Mouse (Mus musculus) CH12.LX (cell line): ENCODE results near the gene Olfr52. TPM values are rescaled to one million over a fixed set of nuclear protein-coding genes. Genes with fewer than 3 reads are reported as not detected.

Source experiments
- DNase-seq: peaks from one replicate; pipeline ENCODE4 v3.0.0-alpha.2; 2013; ENCODE audit errors: extremely low read depth
- H3K27ac ChIP-seq: 2 replicates; pipeline ENCODE4 v1.5.1; 2012; ENCODE audit warnings: low read depth, mild to moderate bottlenecking, control low read depth, moderate library complexity; ENCODE audit not compliant: insufficient read depth
- H3K27me3 ChIP-seq: replicated peaks from 2 replicates; pipeline ENCODE3; 2012; ENCODE audit warnings: inconsistent platforms
- H3K36me3 ChIP-seq, 2 experiments: replicated peaks in 1 of 2; 2 replicates each; pipeline versions ENCODE3 to v1.6.1; 2012; ENCODE audit warnings: inconsistent platforms in 1 of 2, low read length in 1 of 2, mild to moderate bottlenecking in 1 of 2, mixed read lengths in 1 of 2, moderate library complexity in 1 of 2; ENCODE audit not compliant: control insufficient read depth in 1 of 2, insufficient read depth in 1 of 2
- H3K4me1 ChIP-seq, 2 experiments: 2 replicates each; pipeline ENCODE4 v1.6.1; 2012; ENCODE audit warnings: inconsistent platforms in 1 of 2, moderate library complexity in 1 of 2; ENCODE audit not compliant: insufficient read depth in 2 of 2, control insufficient read depth in 1 of 2
- H3K4me2 ChIP-seq: 2 replicates; pipeline ENCODE4 v1.6.1; 2012; ENCODE audit warnings: low read depth, mild to moderate bottlenecking, control low read depth; ENCODE audit not compliant: poor library complexity, insufficient read depth, severe bottlenecking
- H3K4me3 ChIP-seq, 3 experiments: fragments of 150-350 bp in 1 of 3; sonication (generic) in 1 of 3; replicated peaks in 1 of 3; 2 replicates each; pipeline versions ENCODE3 to v1.5.1; 2011 to 2012; ENCODE audit warnings: low read depth in 2 of 3, low read length in 2 of 3, mild to moderate bottlenecking in 2 of 3, moderate library complexity in 2 of 3, control low read depth in 1 of 3, improper control_type of control experiment in 1 of 3, inconsistent platforms in 1 of 3, mixed read lengths in 1 of 3; ENCODE audit not compliant: poor library complexity in 1 of 3
- H3K79me2 ChIP-seq: replicated peaks from 2 replicates; pipeline ENCODE4 v1.6.1; 2012; ENCODE audit warnings: mild to moderate bottlenecking, moderate library complexity; ENCODE audit not compliant: control insufficient read depth, poor library complexity, insufficient read depth, severe bottlenecking; ENCODE audit errors: extremely low read depth
- H3K9ac ChIP-seq: 2 replicates; pipeline ENCODE4 v1.6.1; 2012; ENCODE audit warnings: low read depth, mild to moderate bottlenecking, control low read depth, moderate library complexity; ENCODE audit not compliant: insufficient read depth
- H3K9me3 ChIP-seq: replicated peaks from 2 replicates; pipeline ENCODE3; 2012; ENCODE audit warnings: low read length, inconsistent platforms, mixed read lengths
- CHD1 ChIP-seq: IDR thresholded peaks from 2 replicates; pipeline ENCODE4 v1.6.1; 2012; ENCODE audit warnings: low read depth, low read length, improper control_type of control experiment, inconsistent platforms
- CTCF ChIP-seq, 2 experiments: IDR thresholded peaks in 1 of 2; conservative IDR thresholded peaks in 1 of 2; 2 replicates each; pipeline ENCODE4 v1.5.1; 2011 to 2012; ENCODE audit warnings: low read depth in 2 of 2, low read length in 2 of 2, improper control_type of control experiment in 1 of 2, inconsistent platforms in 1 of 2, mild to moderate bottlenecking in 1 of 2, moderate library complexity in 1 of 2
- E2F4 ChIP-seq: IDR thresholded peaks from 2 replicates; pipeline ENCODE4 v1.6.1; 2011; ENCODE audit warnings: low read depth, low read length, improper control_type of control experiment; ENCODE audit not compliant: insufficient replicate concordance
- EP300 ChIP-seq: IDR thresholded peaks from 2 replicates; pipeline ENCODE4 v1.6.1; 2011; ENCODE audit warnings: low read length, improper control_type of control experiment
- ETS1 ChIP-seq: conservative IDR thresholded peaks from 2 replicates; pipeline ENCODE4 v1.6.1; 2012; ENCODE audit warnings: low read depth, mild to moderate bottlenecking, inconsistent platforms, low read length, improper control_type of control experiment, moderate library complexity
- GABPA ChIP-seq: IDR thresholded peaks from 2 replicates; pipeline ENCODE4 v1.6.1; 2012; ENCODE audit warnings: low read depth, low read length, improper control_type of control experiment, inconsistent platforms; ENCODE audit not compliant: insufficient replicate concordance
- JUN ChIP-seq: IDR thresholded peaks from 2 replicates; pipeline ENCODE4 v1.6.1; 2011; ENCODE audit warnings: low read depth, mild to moderate bottlenecking, low read length, improper control_type of control experiment, moderate library complexity; ENCODE audit not compliant: insufficient read depth
- JUND ChIP-seq: conservative IDR thresholded peaks from 2 replicates; pipeline ENCODE4 v1.6.1; 2011; ENCODE audit warnings: low read depth, low read length, improper control_type of control experiment
- KAT2A ChIP-seq: IDR thresholded peaks from 2 replicates; pipeline ENCODE4 v1.6.1; 2012; ENCODE audit warnings: low read length, improper control_type of control experiment, inconsistent platforms; ENCODE audit not compliant: insufficient replicate concordance
- MAFK ChIP-seq: IDR thresholded peaks from 2 replicates; pipeline ENCODE4 v1.6.1; 2011; ENCODE audit warnings: low read length, improper control_type of control experiment; ENCODE audit not compliant: insufficient replicate concordance
- MAX ChIP-seq: IDR thresholded peaks from 2 replicates; pipeline ENCODE4 v1.6.1; 2011; ENCODE audit warnings: low read length, improper control_type of control experiment
- MAZ ChIP-seq: IDR thresholded peaks from 2 replicates; pipeline ENCODE4 v1.6.1; 2012; ENCODE audit warnings: low read depth, mild to moderate bottlenecking, inconsistent platforms, low read length, improper control_type of control experiment, moderate library complexity
- MYC ChIP-seq: IDR thresholded peaks from 2 replicates; pipeline ENCODE4 v1.6.1; 2011; ENCODE audit warnings: low read depth, mild to moderate bottlenecking, improper control_type of control experiment, low read length
- NRF1 ChIP-seq: IDR thresholded peaks from 2 replicates; pipeline ENCODE4 v1.6.1; 2014; ENCODE audit warnings: low read depth, mild to moderate bottlenecking, inconsistent platforms, low read length, improper control_type of control experiment, moderate library complexity
- RAD21 ChIP-seq: IDR thresholded peaks from 2 replicates; pipeline ENCODE4 v1.6.1; 2011; ENCODE audit warnings: low read depth, mild to moderate bottlenecking, low read length, improper control_type of control experiment, moderate library complexity
- RCOR1 ChIP-seq: conservative IDR thresholded peaks from 2 replicates; pipeline ENCODE4 v1.6.1; 2012; ENCODE audit warnings: low read depth, mild to moderate bottlenecking, inconsistent platforms, low read length, improper control_type of control experiment
- SIN3A ChIP-seq: IDR thresholded peaks from 2 replicates; pipeline ENCODE4 v1.6.1; 2012; ENCODE audit warnings: low read length, improper control_type of control experiment, inconsistent platforms
- TBP ChIP-seq: conservative IDR thresholded peaks from 2 replicates; pipeline ENCODE4 v1.6.1; 2011; ENCODE audit warnings: low read depth, low read length, improper control_type of control experiment
- UBTF ChIP-seq: IDR thresholded peaks from 2 replicates; pipeline ENCODE4 v1.6.1; 2012; ENCODE audit warnings: low read depth, mild to moderate bottlenecking, inconsistent platforms, low read length, improper control_type of control experiment, moderate library complexity
- USF1 ChIP-seq: IDR thresholded peaks from 2 replicates; pipeline ENCODE4 v1.6.1; 2014; ENCODE audit warnings: low read depth, mild to moderate bottlenecking, inconsistent platforms, low read length, improper control_type of control experiment
- ZC3H11A ChIP-seq: IDR thresholded peaks from 2 replicates; pipeline ENCODE4 v1.6.1; 2012; ENCODE audit warnings: low read depth, mild to moderate bottlenecking, inconsistent platforms, low read length, improper control_type of control experiment
- ZKSCAN1 ChIP-seq: IDR thresholded peaks from 2 replicates; pipeline ENCODE4 v1.6.1; 2012; ENCODE audit warnings: low read depth, inconsistent platforms, low read length, improper control_type of control experiment, borderline replicate concordance
- ZMIZ1 ChIP-seq: IDR thresholded peaks from 2 replicates; pipeline ENCODE4 v1.6.1; 2012; ENCODE audit warnings: low read depth, mild to moderate bottlenecking, inconsistent platforms, low read length, improper control_type of control experiment
- ZNF384 ChIP-seq: IDR thresholded peaks from 2 replicates; pipeline ENCODE4 v1.6.1; 2012; ENCODE audit warnings: low read depth, low read length, improper control_type of control experiment, inconsistent platforms
- dilution Hi-C: fragments of 300-500 bp; cut with MboI; formaldehyde crosslinking; loops from 2 replicates; pipeline ENCODE4 v1.14.3; 2020; ENCODE audit warnings: low sequenced_read_pairs; ENCODE audit not compliant: extremely low pct_unique_long_range_greater_than_20kb, extremely low pct_ligation_motif_present
- in situ Hi-C: fragments of 300-500 bp; cut with MboI; formaldehyde crosslinking; loops from 3 replicates; pipeline ENCODE4 v1.14.3; 2019; ENCODE audit warnings: low sequenced_read_pairs, low pct_ligation_motif_present, low pct_unique_long_range_greater_than_20kb, mixed read lengths
- polyA plus RNA-seq: library from polyadenylated mRNA; unstranded; fragments of >175 nt; gene quantifications from 2 replicates; pipeline ENCODE4 v1.2.1, GENCODE M21; 2012; ENCODE audit warnings: low read depth; ENCODE audit not compliant: insufficient read length
- total RNA-seq, 2 experiments: library from RNA; depleted of rRNA; stranded (reverse); fragments of 300-350 nt in 1 of 2; fragments of >200 nt in 1 of 2; gene quantifications; 2 replicates each; pipeline ENCODE4 v1.2.3; 2012 to 2014

Gene Olfr52
- total RNA-seq (2012; rRNA removed) (not detected in 2 replicates), total RNA-seq (2014; rRNA removed) (not detected in 2 replicates), polyA plus RNA-seq (not detected in 2 replicates)

GRCm38 (mm10) chr2:86185583-86185982 lies at the start of gene Olfr52:
Olfr52 (minus strand) TSS chr2:86185683.
- Histone ChIP-seq H3K4me3 (no peak within 1 kb of the TSS), H3K4me1 (no peaks in the 10 kb centered on the region), H3K79me2 (no peaks in the 10 kb centered on the region), H3K9me3 (peaks cover 25% of the 10 kb centered on the region), H3K27me3 (no peaks in the 10 kb centered on the region), H3K36me3 (no peaks in the 10 kb centered on the region), H3K4me2 (no peak within 1 kb of the TSS), H3K9ac (no peak within 1 kb of the TSS), H3K27ac (no peak within 1 kb of the TSS)
- TF ChIP-seq GABPA (no peak), E2F4 (no peak), MAFK (no peak), ZKSCAN1 (no peak)
- dilution Hi-C loops (no loop called here), in situ Hi-C loops (no loop called here)
- DNase-seq, result no peak

- H3K4me1 ChIP-seq, result no peaks in the 10 kb centered on the region
- no peaks in the 10 kb centered on the region for H3K79me2 ChIP-seq
- H3K4me2 ChIP-seq, result no peak within 1 kb of the TSS
- TF ChIP-seq TBP (no peak), UBTF (no peak), KAT2A (no peak), E2F4 (no peak), ZKSCAN1 (no peak), ZC3H11A (no peak), ETS1 (no peak), ZNF384 (no peak), CHD1 (no peak), MAZ (no peak)
- dilution Hi-C loops (no loop called here), in situ Hi-C loops (no loop called here)
- H3K27me3 ChIP-seq, result no peaks in the 10 kb centered on the region
- peaks cover 15% of the 10 kb centered on the region for H3K9me3 ChIP-seq
- no peak within 1 kb of the TSS for H3K9ac ChIP-seq
- no peaks in the 10 kb centered on the region for H3K36me3 ChIP-seq
- no peak for DNase-seq
- no peak within 1 kb of the TSS for H3K27ac ChIP-seq
- H3K4me3 ChIP-seq, result no peak within 1 kb of the TSS
These were observed 45.8 kb upstream of the Olfr52 start, which contains the start of gene Olfr1047 for GRCm38 (mm10) chr2:86231301-86231700. Olfr1047 (minus strand) TSS chr2:86231401.

DNA sequence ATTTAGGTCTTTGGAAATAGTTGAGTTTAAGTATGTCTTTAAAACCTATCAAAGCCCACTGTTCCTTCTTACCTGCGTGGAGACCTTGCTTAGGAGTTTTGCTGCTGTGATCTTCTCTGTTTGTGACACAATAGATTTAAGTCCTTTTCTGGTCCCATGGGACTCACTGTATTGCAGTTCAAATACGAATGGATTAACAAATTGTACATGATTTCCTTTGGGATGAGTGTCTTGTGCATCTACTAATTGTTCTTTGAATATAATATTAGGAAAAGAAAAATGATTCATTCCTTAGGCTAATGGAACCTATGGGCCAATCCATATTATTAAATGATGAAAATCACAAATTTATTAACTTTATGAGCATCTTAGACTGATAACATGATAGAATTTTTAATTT lies 33.7 kb upstream of the Olfr52 start, which contains the start of gene Olfr1046:
TSS of gene Olfr1046 (minus strand) at position 101 of the 400 bp plus-strand sequence.
- Histone ChIP-seq H3K9ac (no peak within 1 kb of the TSS), H3K9me3 (peaks cover 4% of the 10 kb centered on the region), H3K79me2 (no peaks in the 10 kb centered on the region), H3K4me2 (no peak within 1 kb of the TSS), H3K27ac (no peak within 1 kb of the TSS), H3K4me3 (no peak within 1 kb of the TSS), H3K27me3 (no peaks in the 10 kb centered on the region), H3K4me1 (no peaks in the 10 kb centered on the region), H3K36me3 (no peaks in the 10 kb centered on the region)
- no peak for DNase-seq
- in situ Hi-C loops (no loop called here), dilution Hi-C loops (no loop called here)
- TF ChIP-seq ZC3H11A (no peak), RAD21 (no peak), RCOR1 (no peak), ZMIZ1 (no peak), ZNF384 (no peak), SIN3A (no peak), GABPA (no peak), EP300 (no peak), NRF1 (no peak), MAX (no peak), MYC (no peak), USF1 (no peak), JUN (no peak), ZKSCAN1 (no peak), CTCF (conservative IDR thresholded peaks at IDR 0.05 in 1 of 2, IDR thresholded peaks at IDR 0.05 in 1 of 2; ENCODE audit: low read depth in 2 of 2, low read length in 2 of 2) (no peak), JUND (no peak)
